Mouse (Mus musculus) left cerebral cortex, postnatal 10 days (tissue): ENCODE measurements at regions not wholly inside any gene's neighbourhood (a gene's known extent, or its start where the extent isn't known, plus 50 kb on each side); places are given as distances from the start of the nearest gene placed in this dataset.
"Not testable (repeated sequence)": the region's sequence is repeated elsewhere in the genome, so short reads cannot be mapped to it uniquely, and the experiment has no call there.

Experiments
- DNase-seq, 2 experiments: peaks; one replicate each; pipeline ENCODE4 v3.0.0; 2021 to 2022; ENCODE audit warnings: low spot score in 2 of 2, mixed read lengths in 1 of 2; ENCODE audit errors: extremely low spot score in 1 of 2
- intact Hi-C: fragments of 180-260 bp; cut with DNase I; formaldehyde crosslinking; loops from one replicate; pipeline ENCODE4 v1.15.1; 2025

DNA sequence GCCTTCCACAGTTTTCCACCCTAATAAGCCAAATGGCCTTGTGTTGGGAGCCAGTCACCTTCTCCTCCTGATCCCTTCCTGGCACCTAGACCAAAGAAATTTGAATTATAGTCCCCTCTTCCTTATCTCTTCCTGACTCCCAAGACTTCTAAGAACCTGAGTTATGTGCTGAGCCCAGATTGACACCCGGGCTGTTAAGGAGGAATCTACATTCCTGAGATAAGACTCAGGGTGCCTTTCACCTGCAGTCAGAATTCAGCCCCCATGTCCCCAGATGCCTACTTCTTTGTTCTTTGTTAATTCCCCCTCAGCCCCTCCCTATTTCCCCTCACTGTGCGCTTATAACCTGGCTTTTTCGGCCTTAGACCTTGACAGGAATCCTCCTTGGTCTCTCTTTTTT lies 1531.6 kb upstream of the B3galt2 start:
- intact Hi-C loops, DNase-seq: not testable (repeated sequence)

DNA sequence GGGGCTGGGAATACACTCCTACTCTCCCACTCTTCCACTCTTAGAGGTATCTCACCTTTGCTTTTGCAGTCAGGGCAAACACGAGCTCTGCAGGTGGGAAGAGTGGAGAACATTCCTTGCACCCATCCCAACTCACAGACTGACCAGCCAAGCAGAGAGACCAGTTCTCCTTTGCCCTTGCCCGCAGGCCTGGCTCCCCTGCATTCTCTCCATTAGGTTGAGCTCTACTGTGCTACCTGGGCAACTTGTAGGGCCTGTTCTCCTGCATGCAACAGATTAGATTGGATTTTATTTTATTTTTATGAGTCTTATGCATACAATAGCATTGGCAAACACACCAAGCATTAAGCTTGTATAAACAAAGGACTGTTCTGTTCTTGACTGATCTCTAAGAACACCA lies 1483.2 kb upstream of the B3galt2 start:
- intact Hi-C loops, result no loop called here
- DNase-seq, result no peak

DNA sequence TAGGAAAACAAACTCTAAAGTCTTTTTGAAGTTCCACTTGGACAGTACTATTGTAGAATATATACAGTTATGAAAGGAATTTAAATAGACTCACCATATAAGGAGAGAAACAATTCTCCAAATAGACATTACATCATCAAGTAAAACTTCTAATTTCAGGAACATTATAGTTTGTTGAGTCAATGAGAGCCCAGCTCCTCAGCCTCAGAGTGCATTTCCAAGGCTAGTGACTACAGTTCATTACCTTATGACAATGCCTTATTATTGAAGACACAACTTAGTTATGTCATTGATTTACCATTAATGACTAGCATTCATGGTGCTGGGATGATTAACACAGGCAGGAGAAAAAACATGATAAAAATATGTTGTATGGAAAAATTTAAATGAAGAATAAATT lies 1481.0 kb upstream of the B3galt2 start:
- intact Hi-C loops, result no loop called here

DNA sequence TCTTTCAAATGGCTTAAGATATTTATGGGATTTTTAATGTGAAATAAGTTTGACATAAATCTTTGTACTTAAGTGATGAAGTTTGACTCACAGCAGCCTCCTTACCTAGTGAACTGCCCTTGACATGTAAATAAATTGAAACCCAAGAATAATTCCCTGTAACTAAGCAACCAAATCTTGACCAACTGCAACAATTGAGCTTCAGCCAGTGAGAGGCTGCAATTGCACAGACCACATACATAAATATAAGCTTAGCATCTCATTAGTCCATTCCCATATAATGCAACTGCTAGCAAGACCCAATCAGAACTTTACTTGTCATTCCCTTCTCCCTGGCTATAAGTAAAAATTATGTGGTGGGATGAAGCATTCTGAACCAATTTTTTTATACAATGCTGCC lies 1473.5 kb upstream of the B3galt2 start:
- intact Hi-C loops, result no loop called here
- no peak for DNase-seq

More for the DNA sequence above, 1481.0 kb upstream of the B3galt2 start:
- no peak for DNase-seq

DNA sequence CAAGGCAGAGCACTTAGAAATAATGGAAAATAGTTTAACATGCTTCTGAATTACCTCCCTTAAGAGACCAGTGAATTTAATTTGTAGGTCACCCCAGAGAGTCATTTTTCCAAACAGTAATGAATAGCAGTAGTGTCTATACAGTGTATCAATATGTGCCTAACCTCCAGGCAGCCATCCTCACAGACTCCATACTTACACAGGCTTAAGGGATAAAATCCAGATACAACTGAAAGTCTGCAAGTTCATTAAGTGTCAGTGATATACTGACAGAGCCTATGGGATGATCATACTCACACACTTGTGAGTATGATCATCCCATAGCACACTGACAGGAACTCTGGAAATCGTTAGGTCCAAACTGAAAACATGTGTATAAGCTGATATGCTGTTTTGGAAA lies 1469.3 kb upstream of the B3galt2 start:
- no peak for DNase-seq
- intact Hi-C loops, result loop anchor here (10.0 kb wide), 1 partner anchor 874 kb away; no protein-coding TSS in a partner anchor

DNA sequence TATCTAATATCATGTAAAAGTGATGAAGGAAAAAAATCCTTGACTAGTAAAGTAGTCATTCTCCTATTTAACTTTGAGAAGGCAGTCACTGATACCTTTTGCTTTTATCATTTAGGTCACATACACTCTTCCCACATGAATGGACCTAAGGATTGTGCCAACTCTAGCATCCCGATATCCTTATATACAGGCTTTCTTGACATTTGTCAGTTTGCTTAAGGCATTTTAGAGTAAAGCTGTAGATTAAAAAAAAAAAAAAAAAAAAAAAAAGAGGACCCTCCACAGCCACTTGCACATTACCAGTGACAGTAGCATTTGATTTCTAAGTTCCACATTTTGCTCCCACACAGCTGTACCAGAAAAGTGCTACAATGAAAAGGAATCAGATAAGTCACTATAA lies 1425.7 kb upstream of the B3galt2 start:
- intact Hi-C loops, result no loop called here
- DNase-seq, result no peak
